Mouse (Mus musculus) ES-Bruce4 (cell line): ENCODE results near the gene Gfap.

Experiments
- CTCF ChIP-seq: IDR thresholded peaks from one replicate; pipeline ENCODE4 v1.8.1; 2011; ENCODE audit warnings: low read depth, low read length
- EP300 ChIP-seq: IDR thresholded peaks from 2 replicates; pipeline ENCODE4 v1.6.1; 2011; ENCODE audit warnings: low read depth, low read length; ENCODE audit not compliant: insufficient read depth

DNA sequence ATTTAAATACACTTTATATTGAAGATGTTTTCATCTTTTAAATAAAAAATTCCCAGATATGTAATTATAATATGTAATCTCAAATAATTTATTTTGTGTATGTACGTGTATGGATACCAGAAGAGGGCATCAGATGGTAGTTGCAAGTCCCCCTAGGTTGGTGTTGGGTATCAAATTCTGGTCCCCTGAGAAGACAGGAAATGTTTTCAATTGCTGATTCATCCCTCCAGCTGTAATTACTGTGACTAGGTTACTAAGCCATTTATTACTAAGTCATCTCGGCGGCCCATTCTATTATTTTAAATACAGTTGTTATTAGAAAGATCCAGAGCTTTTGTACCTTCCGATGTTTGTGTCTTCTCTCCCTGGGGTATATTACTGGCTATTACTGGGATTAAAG is 17.4 kb upstream of the Gfap start:
- no peak for TF ChIP-seq CTCF
- TF ChIP-seq EP300 = no peak
